8 mouse cellular contexts compared by ENCODE assay signal in genomic region chr4:45815542-45815941, GRCm38 (mm10). TPM values are rescaled to one million over a fixed set of nuclear protein-coding genes. Genes with fewer than 3 reads are reported as not detected.
DNase-seq lines count a peak whose midpoint lies in the region; ATAC-seq and TF ChIP-seq lines count a peak whose summit lies in the region.

No protein-coding gene starts in this region.

- DNase-seq in hindbrain, embryonic 11.5 days (ENCODE audit: low spot score) = peak; percentile 83
- DNase-seq in 416B (ENCODE audit: low read depth) = peak; percentile 23
- peak; percentile 16 for DNase-seq in T-cell, adult 2 months (ENCODE audit: low spot score)
- DNase-seq in embryo, embryonic 10.5 days (ENCODE audit: low spot score) = peak; percentile 90
- peak; percentile 78 for DNase-seq in hindbrain, postnatal 0 days (ENCODE audit: low spot score)
- DNase-seq in lung, postnatal 10 days = peak; percentile 65
- DNase-seq in thymus, postnatal 14 days = peak; percentile 42

- peaks cover 4% of the 10 kb centered on the region; the same call in 1 of the 2 replicates for H3K4me1 ChIP-seq in hindbrain, embryonic 11.5 days (replicated peaks; ENCODE audit: control insufficient read depth, insufficient read depth, low read length)
- peaks cover 21% of the 10 kb centered on the region for H3K4me1 ChIP-seq in hindbrain, embryonic 16.5 days (ENCODE audit: control insufficient read depth, insufficient read depth, low read depth, low read length)
- peaks cover 11% of the 10 kb centered on the region; the same call in 1 of the 2 replicates for H3K4me1 ChIP-seq in hindbrain, postnatal 0 days (ENCODE audit: insufficient read depth, low read length)

- H3K4me2 ChIP-seq in hindbrain, embryonic 11.5 days (replicated peaks; ENCODE audit: low read depth, low read length) = no peak overlapping the region
- H3K4me2 ChIP-seq in hindbrain, embryonic 16.5 days (ENCODE audit: low read length) = no peak overlapping the region
- H3K4me2 ChIP-seq in hindbrain, postnatal 0 days (ENCODE audit: low read depth, low read length) = no peak overlapping the region

- no peaks in the 10 kb centered on the region for H3K27me3 ChIP-seq in hindbrain, embryonic 11.5 days (ENCODE audit: control insufficient read depth, insufficient read depth, low read length)
- no peaks in the 10 kb centered on the region for H3K27me3 ChIP-seq in hindbrain, embryonic 16.5 days (replicated peaks; ENCODE audit: control insufficient read depth, insufficient read depth, low read length)
- H3K27me3 ChIP-seq in hindbrain, postnatal 0 days (ENCODE audit: insufficient read depth, low read length) = no peaks in the 10 kb centered on the region

- H3K9ac ChIP-seq in hindbrain, embryonic 11.5 days (ENCODE audit: low read depth, low read length) = no peak overlapping the region
- no peak overlapping the region for H3K9ac ChIP-seq in hindbrain, embryonic 16.5 days (ENCODE audit: low read depth, low read length)
- no peak overlapping the region for H3K9ac ChIP-seq in hindbrain, postnatal 0 days (replicated peaks; ENCODE audit: low read length)

- no peak overlapping the region for H3K4me3 ChIP-seq in hindbrain, embryonic 11.5 days (ENCODE audit: low read depth, low read length)
- H3K4me3 ChIP-seq in hindbrain, embryonic 16.5 days (ENCODE audit: low read length) = no peak overlapping the region
- H3K4me3 ChIP-seq in hindbrain, postnatal 0 days (ENCODE audit: low read length) = no peak overlapping the region

- no peaks in the 10 kb centered on the region for H3K36me3 ChIP-seq in hindbrain, embryonic 11.5 days (ENCODE audit: control insufficient read depth, insufficient read depth, low read length)
- H3K36me3 ChIP-seq in hindbrain, embryonic 16.5 days (ENCODE audit: control insufficient read depth, insufficient read depth, low read length) = peaks cover 7% of the 10 kb centered on the region
- H3K36me3 ChIP-seq in hindbrain, postnatal 0 days (ENCODE audit: insufficient read depth, low read length) = no peaks in the 10 kb centered on the region

- no peak overlapping the region for H3K27ac ChIP-seq in hindbrain, embryonic 11.5 days (ENCODE audit: low read depth, low read length)
- H3K27ac ChIP-seq in hindbrain, embryonic 16.5 days (ENCODE audit: low read depth, low read length) = no peak overlapping the region
- H3K27ac ChIP-seq in hindbrain, postnatal 0 days = no peak overlapping the region

- H3K9me3 ChIP-seq in hindbrain, embryonic 11.5 days (ENCODE audit: control insufficient read depth, low read length) = no peaks in the 10 kb centered on the region
- H3K9me3 ChIP-seq in hindbrain, embryonic 16.5 days (ENCODE audit: control insufficient read depth, low read length) = no peaks in the 10 kb centered on the region
- H3K9me3 ChIP-seq in hindbrain, postnatal 0 days (ENCODE audit: low read length) = no peaks in the 10 kb centered on the region

- 17% methylated on average over 7 of the region's 7 CpGs for WGBS in hindbrain, embryonic 11.5 days
- 20% methylated on average over 7 of the region's 7 CpGs for WGBS in hindbrain, embryonic 16.5 days
- 25% methylated on average over 7 of the region's 7 CpGs for WGBS in hindbrain, postnatal 0 days

- ATAC-seq in hindbrain, embryonic 11.5 days (ENCODE audit: low FRiP score) = no peak
- no peak for ATAC-seq in hindbrain, embryonic 16.5 days
- ATAC-seq in hindbrain, postnatal 0 days = no peak

- TF ChIP-seq CTCF in hindbrain, postnatal 0 days (IDR thresholded peaks at IDR 0.05; ENCODE audit: low read depth) = peak; percentile 72

RNA-seq across cellular contexts. Expression of gene Igfbpl1, which starts 11.2 kb away (rescaled TPM):
- polyA plus RNA-seq in hindbrain, embryonic 11.5 days (2014; fragmentation: Nextera tagmentation; extraction: Ambion mirVana) = 71.4 and 83.2 TPM in 2 replicates
- polyA plus RNA-seq in hindbrain, embryonic 16.5 days (2015; fragmentation: Nextera tagmentation; extraction: Ambion mirVana) = 20.2 and 27.3 TPM in 2 replicates
- 86.1 and 103 TPM in 2 replicates for total RNA-seq in hindbrain, postnatal 0 days (2014; rRNA removed)
- polyA plus RNA-seq in hindbrain, postnatal 0 days (2015; fragmentation: Nextera tagmentation; extraction: Ambion mirVana) = 20.3 and 22.2 TPM in 2 replicates

RNA-seq across cellular contexts. Expression of gene Aldh1b1, which starts 16.7 kb away (rescaled TPM):
- 4.5 and 6.0 TPM in 2 replicates for polyA plus RNA-seq in hindbrain, embryonic 11.5 days (2014; fragmentation: Nextera tagmentation; extraction: Ambion mirVana)
- polyA plus RNA-seq in hindbrain, embryonic 16.5 days (2015; fragmentation: Nextera tagmentation; extraction: Ambion mirVana) = 20.8 and 22.5 TPM in 2 replicates
- 23.0 and 24.4 TPM in 2 replicates for total RNA-seq in hindbrain, postnatal 0 days (2014; rRNA removed)
- 18.8 TPM in 2 replicates for polyA plus RNA-seq in hindbrain, postnatal 0 days (2015; fragmentation: Nextera tagmentation; extraction: Ambion mirVana)

RNA-seq across cellular contexts. Expression of gene Stra6l, which starts 32.9 kb away (rescaled TPM):
- 0.75 and 1.0 TPM in 2 replicates for polyA plus RNA-seq in hindbrain, embryonic 11.5 days (2014; fragmentation: Nextera tagmentation; extraction: Ambion mirVana)
- 0.29 and 0.36 TPM in 2 replicates for polyA plus RNA-seq in hindbrain, embryonic 16.5 days (2015; fragmentation: Nextera tagmentation; extraction: Ambion mirVana)
- total RNA-seq in hindbrain, postnatal 0 days (2014; rRNA removed) = 0.07 and 0.26 TPM in 2 replicates
- 0.11 and 0.20 TPM in 2 replicates for polyA plus RNA-seq in hindbrain, postnatal 0 days (2015; fragmentation: Nextera tagmentation; extraction: Ambion mirVana)

Comparison
In these comparisons a context has a peak if more than half of its experiments do, and no peak if none do; other contexts are left out.
1. DNase-seq: peak in every context shown above with its lines; median percentile 90 in embryo, embryonic 10.5 days; 83 in hindbrain, embryonic 11.5 days; 78 in hindbrain, postnatal 0 days; 65 in lung, postnatal 10 days; 42 in thymus, postnatal 14 days; 23 in 416B; 16 in T-cell, adult 2 months.